Mouse (Mus musculus): ENCODE data around the gene Cfap69.
A peak's percentile ranks its signal among the peaks of the same experiment; 100 is the strongest.

The Cfap69 gene

DNA sequence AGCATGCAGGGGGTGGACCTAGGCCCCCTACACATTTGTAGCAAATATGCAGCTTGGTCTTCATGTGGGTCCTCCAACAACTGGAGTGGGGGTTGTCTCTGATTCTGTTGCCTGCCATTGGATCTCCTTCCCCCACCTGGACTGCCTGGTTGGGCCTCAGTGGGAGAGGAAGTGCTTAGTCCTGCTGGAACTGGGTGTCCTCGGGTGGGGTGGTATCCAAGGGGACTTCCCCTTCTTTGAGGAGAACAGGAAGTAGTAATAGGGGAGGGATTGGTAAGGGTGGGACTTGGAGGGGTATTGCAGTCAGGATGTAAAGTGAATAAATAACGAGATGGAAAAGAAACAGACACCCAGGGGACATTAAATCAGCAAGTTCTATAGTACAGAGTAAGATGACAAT is 5.4 kb downstream of the Cfap69 start:
- no peak for DNase-seq (ENCODE audit: low read depth, low spot score)

DNA sequence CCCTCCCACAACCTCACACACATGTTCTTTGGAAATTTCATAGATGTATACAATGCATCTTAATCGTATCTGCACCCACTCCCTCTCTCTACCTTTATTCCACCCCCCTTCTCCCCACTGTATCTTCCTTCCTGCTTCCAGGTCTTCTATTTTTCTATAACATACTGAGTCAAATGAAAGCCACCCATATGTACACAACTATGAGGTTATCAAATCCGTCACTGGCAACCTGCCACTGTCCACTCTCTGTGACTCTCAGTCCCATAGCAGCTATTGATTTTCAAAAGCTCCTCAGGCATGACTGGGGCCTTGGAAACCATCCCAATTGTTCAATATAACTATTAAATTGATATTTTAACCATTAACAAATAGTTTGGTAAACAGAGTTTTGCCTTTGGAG is 6.1 kb downstream of the Cfap69 start:
- DNase-seq (ENCODE audit: low read depth, low spot score): no peak

DNA sequence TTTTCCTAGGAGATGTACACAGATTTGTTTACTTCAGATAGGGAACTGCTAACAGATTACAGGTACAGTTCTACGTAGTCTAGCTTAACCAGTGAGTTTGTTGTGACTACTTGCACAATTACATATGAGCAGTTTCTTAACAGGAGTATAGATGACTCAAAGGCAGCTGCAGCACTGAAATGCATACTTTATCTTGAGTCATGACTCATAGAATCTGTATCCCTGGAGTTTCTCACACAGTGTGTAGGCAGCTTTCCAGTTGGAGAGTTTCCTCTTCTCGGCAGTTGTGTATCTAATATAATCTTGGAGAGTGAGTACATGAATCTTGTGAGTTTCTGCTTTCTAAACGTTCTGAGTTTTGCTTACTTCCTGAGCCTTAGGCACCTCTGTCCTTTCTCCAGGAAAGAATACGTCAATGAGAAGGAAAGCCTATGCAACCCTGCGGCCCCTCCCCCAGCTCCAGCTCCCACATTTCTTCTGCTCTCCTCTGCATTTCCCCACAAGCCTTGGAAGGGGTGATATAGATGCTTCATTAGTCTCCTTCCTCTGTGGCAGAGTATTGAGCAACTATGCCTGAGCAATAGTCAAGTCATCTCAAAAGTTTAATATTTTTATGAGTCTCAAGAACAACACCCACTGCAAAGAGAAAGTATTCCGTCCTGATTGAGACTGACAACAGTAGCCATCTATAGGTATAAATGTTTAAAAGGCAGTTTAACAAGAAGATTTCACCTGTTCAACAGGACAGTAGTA is 15.0 kb downstream of the Cfap69 start:
- DNase-seq (ENCODE audit: low read depth, low spot score): peak; percentile 97

- peak; percentile 84 for DNase-seq (ENCODE audit: low read depth, low spot score)
Measured at GRCm38 (mm10) chr5:5646173-5646572, 17.9 kb downstream of the Cfap69 start.

GRCm38 (mm10) chr5:5638496-5638895 is 25.5 kb downstream of the Cfap69 start:
- no peak for DNase-seq (ENCODE audit: low read depth, low spot score)

DNA sequence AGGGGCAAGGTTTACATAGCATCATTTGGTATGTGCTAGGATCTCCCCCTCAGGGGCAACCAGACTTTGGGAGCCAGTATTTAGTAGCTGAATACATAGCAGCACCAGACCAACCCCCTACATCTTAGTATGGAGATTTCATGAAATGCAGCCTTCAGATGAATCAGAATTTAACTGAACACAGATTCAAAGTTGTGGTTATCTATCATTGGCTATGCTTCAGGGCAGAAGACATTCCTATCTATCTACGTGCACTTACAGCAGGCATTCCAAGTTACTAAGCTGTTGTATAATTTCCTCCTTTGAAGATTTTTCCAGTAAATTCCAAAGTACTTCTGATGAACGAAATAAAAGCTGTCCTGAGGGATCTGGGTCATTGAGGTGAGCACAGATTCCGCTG is 38.5 kb downstream of the Cfap69 start:
- peak; percentile 96 for DNase-seq (ENCODE audit: low read depth, low spot score)

- peak; percentile 71 for DNase-seq (ENCODE audit: low read depth, low spot score)
Measured at GRCm38 (mm10) chr5:5618329-5618728, 45.7 kb downstream of the Cfap69 start.

- DNase-seq (ENCODE audit: low read depth, low spot score): no peak
Measured at GRCm38 (mm10) chr5:5610540-5610939, 53.5 kb downstream of the Cfap69 start.

GRCm38 (mm10) chr5:5587686-5588085 is 76.4 kb downstream of the Cfap69 start:
- DNase-seq (ENCODE audit: low read depth, low spot score): no peak

DNA sequence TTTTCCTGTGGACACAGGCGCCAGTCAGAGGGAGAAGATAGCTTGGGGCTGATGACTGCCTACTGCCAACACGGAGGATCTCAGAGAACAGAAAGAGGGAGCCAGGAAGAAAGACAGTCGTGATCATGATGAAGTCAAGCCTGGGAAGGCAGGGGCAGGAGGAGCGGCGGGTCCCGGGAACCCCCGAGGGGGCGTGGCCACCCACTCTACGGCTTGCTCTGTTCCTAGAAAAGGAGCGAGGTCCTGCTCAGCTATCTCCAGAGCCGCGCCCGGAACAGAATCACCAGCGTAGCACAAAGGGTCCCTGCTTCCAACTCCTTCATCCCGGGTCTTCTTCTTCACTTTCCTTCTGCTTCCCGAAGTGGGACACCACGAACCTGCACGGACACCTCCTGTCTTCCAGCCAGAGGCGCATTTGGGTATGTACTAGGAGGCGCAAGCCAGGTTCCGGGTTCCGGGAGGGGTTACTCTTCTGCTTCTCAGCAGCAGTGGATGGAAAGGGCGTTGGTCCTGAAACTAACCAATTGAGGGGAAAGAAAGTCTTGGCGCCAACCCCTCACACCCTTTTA is 90.2 kb downstream of the Cfap69 start, which contains the start of gene Gm8773:
TSS of gene Gm8773 (plus strand) at position 51 of the 569 bp plus-strand sequence.
- peak; percentile 52 for DNase-seq (ENCODE audit: low read depth, low spot score)

- DNase-seq (ENCODE audit: low read depth, low spot score): peak; percentile 81
Measured at GRCm38 (mm10) chr5:5562435-5562834, 101.6 kb downstream of the Cfap69 start.

- peak; percentile 59 for DNase-seq (ENCODE audit: low read depth, low spot score)
Measured at GRCm38 (mm10) chr5:5561041-5561706, 102.9 kb downstream of the Cfap69 start.

GRCm38 (mm10) chr5:5559798-5560197 is 104.2 kb downstream of the Cfap69 start:
- DNase-seq (ENCODE audit: low read depth, low spot score): no peak

DNA sequence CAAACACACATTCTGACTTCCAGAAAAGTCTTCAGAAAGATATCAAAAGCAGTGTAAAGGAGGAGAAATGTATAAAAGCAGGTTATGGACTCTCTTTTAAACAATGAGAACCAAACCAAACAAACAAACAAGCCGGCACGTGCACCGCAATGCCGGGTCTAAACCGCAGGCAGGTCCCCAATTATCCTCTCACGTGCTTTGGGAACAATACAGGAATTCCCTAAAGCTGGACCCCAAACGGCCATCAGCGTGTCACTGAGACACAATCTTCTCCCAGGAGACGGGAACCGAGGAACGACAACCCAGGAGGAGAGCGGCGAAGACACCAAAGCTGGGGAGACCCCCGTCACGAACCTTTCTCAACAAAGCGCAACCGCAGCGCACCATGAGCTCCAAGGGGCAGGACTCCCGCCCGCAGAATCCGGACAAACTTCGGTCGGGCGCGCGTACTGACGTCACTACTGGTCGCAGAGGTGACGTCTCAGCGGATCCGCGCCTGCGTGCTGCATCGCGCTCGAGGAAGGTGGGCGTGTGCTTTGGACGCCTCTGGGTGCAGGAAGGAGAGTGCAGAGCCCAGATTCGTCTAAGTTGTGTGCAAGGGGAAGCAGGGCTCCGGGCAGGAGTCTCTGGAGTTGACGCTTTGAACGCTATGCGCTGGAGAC is 104.8 kb downstream of the Cfap69 start, which contains the start of gene Gtpbp10:
TSS of gene Gtpbp10 (minus strand) at position 460 of the 662 bp plus-strand sequence.
- peak; percentile 89 for DNase-seq (ENCODE audit: low read depth, low spot score)

DNA sequence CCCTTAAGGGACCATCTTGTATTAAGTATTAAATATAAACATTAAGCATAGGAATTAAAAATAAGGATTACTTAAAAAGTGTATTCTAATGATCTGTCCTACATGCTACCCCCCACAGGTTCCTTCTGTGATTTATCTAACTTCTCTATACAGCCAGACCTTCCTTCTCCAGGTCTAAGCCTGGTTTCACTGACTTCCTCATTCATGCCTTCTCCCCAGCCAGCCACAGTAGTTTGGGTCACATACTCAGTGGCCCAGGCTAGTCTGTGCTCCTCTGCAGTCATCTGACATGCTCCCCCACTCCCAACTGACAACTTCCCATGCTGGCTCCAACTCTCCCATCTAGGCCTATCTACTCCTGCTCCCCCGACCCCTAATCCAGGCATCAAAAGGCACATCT is 112.9 kb downstream of the Cfap69 start:
- no peak for DNase-seq (ENCODE audit: low read depth, low spot score)

DNA sequence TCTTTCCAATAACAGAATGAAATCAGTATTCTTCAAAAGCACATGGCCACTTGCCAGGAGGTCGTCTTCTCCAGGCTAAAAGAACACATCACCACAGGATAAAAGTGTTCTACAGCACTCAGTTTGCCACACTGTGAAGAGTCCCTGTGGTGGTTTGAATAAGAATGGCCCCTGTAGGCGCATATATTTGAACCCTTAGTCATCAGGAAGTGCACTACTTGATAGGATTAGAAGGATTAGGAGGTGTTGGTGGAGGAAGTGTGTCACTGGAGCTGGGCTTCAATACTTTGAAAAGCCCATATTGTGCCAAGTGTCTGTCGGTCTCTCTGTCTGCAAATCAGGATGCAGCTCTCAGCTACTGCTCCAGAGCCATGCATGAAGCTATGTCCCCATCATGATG is 123.7 kb downstream of the Cfap69 start:
- DNase-seq (ENCODE audit: low read depth, low spot score): peak; percentile 69

DNA sequence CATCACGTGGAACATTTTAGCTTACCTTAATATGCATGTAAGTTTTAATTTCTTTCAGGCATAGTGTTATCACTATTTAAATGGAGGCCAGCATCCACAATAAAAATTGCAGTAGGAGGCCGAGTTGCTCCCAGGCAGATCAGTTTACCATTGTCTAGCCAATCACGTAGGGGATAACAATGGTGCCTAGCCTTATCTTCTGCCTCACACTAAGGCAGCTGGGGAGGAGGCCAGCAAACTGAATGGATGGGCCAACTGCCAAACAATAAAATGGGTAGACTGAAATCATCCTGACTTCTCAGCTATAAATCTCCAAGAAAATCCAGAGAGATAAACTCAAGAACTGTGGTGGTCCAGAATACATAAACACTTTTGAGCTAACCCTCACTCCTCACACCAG is 124.3 kb downstream of the Cfap69 start:
- DNase-seq (ENCODE audit: low read depth, low spot score): peak; percentile 29

DNA sequence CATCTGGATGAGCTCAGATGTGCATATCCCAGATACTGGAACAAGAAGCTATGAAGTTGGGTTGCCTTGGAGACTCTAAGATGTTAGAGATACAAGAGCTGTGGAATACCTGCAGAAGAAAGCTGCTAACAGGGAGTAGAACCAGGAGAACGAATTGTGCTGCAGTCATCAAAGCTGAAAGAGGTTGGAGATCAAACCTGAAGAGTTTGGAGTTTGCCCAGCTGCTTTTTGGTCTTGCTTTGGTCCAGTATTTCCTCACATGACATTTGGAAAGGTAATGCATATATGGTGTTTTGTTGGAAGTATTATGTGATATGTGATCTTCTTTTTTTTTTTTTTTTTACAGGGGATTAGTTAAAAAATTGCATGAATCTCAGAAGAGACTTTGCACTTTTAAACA is 127.9 kb downstream of the Cfap69 start:
- no peak for DNase-seq (ENCODE audit: low read depth, low spot score)

DNA sequence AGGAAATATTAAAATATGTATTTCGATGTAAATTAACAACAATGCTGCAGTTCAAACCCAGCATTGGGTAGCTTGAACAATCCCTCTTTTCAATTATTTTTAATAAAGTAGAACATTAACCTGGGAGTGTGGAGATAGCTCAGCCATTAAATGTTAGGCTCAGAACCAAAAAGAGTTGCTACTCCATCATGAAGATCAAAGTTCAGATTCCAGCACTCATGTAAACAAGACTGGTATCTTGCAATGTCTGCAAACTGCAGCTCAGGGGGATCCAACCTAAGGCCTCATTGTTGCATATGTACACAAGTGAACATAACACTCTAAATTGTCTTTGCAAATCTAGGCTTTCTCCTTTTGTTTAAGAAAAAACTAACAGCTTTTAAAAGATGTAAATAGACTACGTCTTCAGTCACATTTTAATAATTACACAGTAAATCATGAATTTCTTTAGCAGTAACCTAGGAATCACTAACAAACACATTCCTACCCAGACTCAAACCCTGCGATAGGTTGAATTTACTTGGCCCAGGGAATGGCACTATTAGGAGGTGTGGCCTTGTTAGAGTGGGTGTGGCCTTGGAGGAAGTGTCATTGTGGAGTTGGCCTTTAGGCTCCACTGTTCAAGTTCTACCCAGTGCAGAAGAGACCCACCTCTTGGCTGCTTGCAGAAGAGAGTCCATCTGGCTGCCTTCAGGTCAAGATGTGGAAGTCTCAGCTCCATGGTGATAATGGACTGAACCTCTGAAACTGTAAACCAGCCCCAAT is 130.2 kb downstream of the Cfap69 start:
- no peak for DNase-seq (ENCODE audit: low read depth, low spot score)
